In genomic region chr1:132659604-132660003, GRCm38 (mm10) we compare ENCODE assay signal across 13 mouse cellular contexts.
DNase-seq lines count a peak whose midpoint lies in the region; ATAC-seq and TF ChIP-seq lines count a peak whose summit lies in the region.
"Had no signal": no experiment of that assay in that cellular context is flagged by ENCODE, and none has a peak within 500 bp of the region (broad histone marks: within the 10 kb centered on the region; RNA-seq: fewer than 3 reads in every experiment).

No protein-coding gene starts in this region.

- H3K4me3 ChIP-seq in forebrain, embryonic 10.5 days: no peak overlapping the region
- H3K4me3 ChIP-seq in hindbrain, postnatal 0 days (ENCODE audit: low read length): no peak overlapping the region
- H3K4me3 ChIP-seq in neural tube, embryonic 13.5 days: no peak overlapping the region
- H3K4me3 ChIP-seq in lung, adult 2 months (replicated peaks; ENCODE audit: extremely low read depth, low read depth, low read length): no peak overlapping the region
- H3K4me3 ChIP-seq: erythroblast, embryonic 14.5 days; lung, embryonic 15.5 days; myocyte had no signal

- no peaks in the 10 kb centered on the region for H3K27me3 ChIP-seq in forebrain, embryonic 10.5 days (ENCODE audit: poor library complexity, severe bottlenecking)
- no peaks in the 10 kb centered on the region for H3K27me3 ChIP-seq in hindbrain, postnatal 0 days (ENCODE audit: insufficient read depth, low read length)
- H3K27me3 ChIP-seq in neural tube, embryonic 13.5 days: no peaks in the 10 kb centered on the region
- H3K27me3 ChIP-seq: lung, embryonic 15.5 days had no signal

- H3K9me3 ChIP-seq in forebrain, embryonic 10.5 days: no peaks in the 10 kb centered on the region
- H3K9me3 ChIP-seq in hindbrain, postnatal 0 days (ENCODE audit: low read length): no peaks in the 10 kb centered on the region
- H3K9me3 ChIP-seq in neural tube, embryonic 13.5 days: no peaks in the 10 kb centered on the region
- H3K9me3 ChIP-seq: lung, embryonic 15.5 days had no signal

- H3K36me3 ChIP-seq in forebrain, embryonic 10.5 days (replicated peaks): no peaks in the 10 kb centered on the region
- H3K36me3 ChIP-seq in hindbrain, postnatal 0 days (ENCODE audit: insufficient read depth, low read length): no peaks in the 10 kb centered on the region
- peaks cover 12% of the 10 kb centered on the region; the same call in 1 of the 2 replicates for H3K36me3 ChIP-seq in neural tube, embryonic 13.5 days
- H3K36me3 ChIP-seq: lung, embryonic 15.5 days had no signal

- WGBS in forebrain, embryonic 10.5 days: 38% methylated on average over 3 of the region's 3 CpGs
- 2% methylated on average over 3 of the region's 3 CpGs for WGBS in hindbrain, postnatal 0 days
- WGBS in neural tube, embryonic 13.5 days: 10% methylated on average over 3 of the region's 3 CpGs
- WGBS in lung, adult 2 months: 25% methylated on average over 3 of the region's 3 CpGs

- no peak overlapping the region for H3K9ac ChIP-seq in hindbrain, postnatal 0 days (replicated peaks; ENCODE audit: low read length)
- H3K9ac ChIP-seq in neural tube, embryonic 13.5 days: peak overlapping the region; percentile 46; the same call in 1 of the 2 replicates
- H3K9ac ChIP-seq: lung, embryonic 15.5 days had no signal

- no peak for TF ChIP-seq CTCF in hindbrain, postnatal 0 days (IDR thresholded peaks at IDR 0.05; ENCODE audit: low read depth)
- no peak for TF ChIP-seq CTCF in lung, adult 2 months (IDR thresholded peaks at IDR 0.05; ENCODE audit: insufficient read depth, low read length)

- peak overlapping the region; percentile 65 for H3K27ac ChIP-seq in forebrain, embryonic 10.5 days
- H3K27ac ChIP-seq in hindbrain, postnatal 0 days: peak overlapping the region; percentile 68
- H3K27ac ChIP-seq in neural tube, embryonic 13.5 days (replicated peaks): peak overlapping the region; percentile 85
- H3K27ac ChIP-seq: lung, embryonic 15.5 days had no signal

- no peak for TF ChIP-seq POLR2A in lung, adult 2 months (IDR thresholded peaks at IDR 0.05; ENCODE audit: borderline replicate concordance, extremely low read depth, low read depth, low read length)

- no peak overlapping the region for H3K4me2 ChIP-seq in hindbrain, postnatal 0 days (ENCODE audit: low read depth, low read length)
- H3K4me2 ChIP-seq in neural tube, embryonic 13.5 days: no peak overlapping the region
- H3K4me2 ChIP-seq: lung, embryonic 15.5 days had no signal

- peak; percentile 54 for DNase-seq in layer of hippocampus, adult 11-12 months (ENCODE audit: low spot score)
- no peak for DNase-seq in layer of hippocampus, adult 9-10 months (ENCODE audit: low spot score)
- no peak for DNase-seq in forebrain, embryonic 10.5 days (ENCODE audit: extremely low spot score, low spot score)
- no peak for DNase-seq in hindbrain, postnatal 0 days (ENCODE audit: low spot score)
- no peak for DNase-seq in kidney, adult 11 months
- no peak for DNase-seq in lung, adult 2 months
- DNase-seq in gastrocnemius, adult 18-20 months (ENCODE audit: low spot score): no peak
- DNase-seq: adrenal gland, adult 8-10 months; cerebellum, postnatal 10 days had no signal

- H3K4me1 ChIP-seq in forebrain, embryonic 10.5 days: peaks cover 26% of the 10 kb centered on the region
- peaks cover 29% of the 10 kb centered on the region; the same call in 1 of the 2 replicates for H3K4me1 ChIP-seq in hindbrain, postnatal 0 days (ENCODE audit: insufficient read depth, low read length)
- H3K4me1 ChIP-seq in neural tube, embryonic 13.5 days (replicated peaks): peaks cover 44% of the 10 kb centered on the region
- H3K4me1 ChIP-seq in lung, adult 2 months (ENCODE audit: control insufficient read depth, insufficient read depth, low read length): no peaks in the 10 kb centered on the region
- H3K4me1 ChIP-seq: lung, embryonic 15.5 days had no signal

- no peak for ATAC-seq in hindbrain, postnatal 0 days
- 0 out of 2 replicates have a peak, but pooled peaks have one; percentile 20 for ATAC-seq in neural tube, embryonic 13.5 days (ENCODE audit: low read depth)
